Mouse (Mus musculus) hindbrain, embryonic 14.5 days (tissue): ENCODE measurements around the gene Crocc2. TPM values are rescaled to one million over a fixed set of nuclear protein-coding genes. Genes with fewer than 3 reads are reported as not detected.

Source experiments
- ATAC-seq: fragments of 200-750 bp; cut with Nextera tagmentation; 2 replicates; pipeline ENCODE4 v1.8.0; 2017; ENCODE audit warnings: moderate number of reproducible peaks, mild to moderate bottlenecking, moderate TSS enrichment, moderate library complexity; ENCODE audit not compliant: low FRiP score
- DNase-seq: peaks from one replicate; pipeline ENCODE4 v3.0.0-alpha.2; 2015; ENCODE audit warnings: low spot score
- H3K27ac ChIP-seq: fragments of 300-500 bp; sonication (generic); 2 replicates; pipeline ENCODE4 v1.5.1; 2014; ENCODE audit warnings: mild to moderate bottlenecking, moderate library complexity
- H3K27me3 ChIP-seq: fragments of 300-500 bp; sonication (generic); 2 replicates; pipeline ENCODE4 v1.6.1; 2014; ENCODE audit warnings: mild to moderate bottlenecking, low read length, mixed read lengths; ENCODE audit not compliant: control insufficient read depth, insufficient read depth
- H3K36me3 ChIP-seq: fragments of 300-500 bp; sonication (generic); replicated peaks from 2 replicates; pipeline ENCODE4 v1.6.1; 2014; ENCODE audit not compliant: control insufficient read depth, insufficient read depth
- H3K4me1 ChIP-seq: fragments of 300-500 bp; sonication (generic); replicated peaks from 2 replicates; pipeline ENCODE4 v1.6.1; 2014; ENCODE audit warnings: antibody characterized with exemption, low read length, mixed read lengths; ENCODE audit not compliant: control insufficient read depth, insufficient read depth
- H3K4me2 ChIP-seq: fragments of 300-500 bp; sonication (generic); replicated peaks from 2 replicates; pipeline ENCODE4 v1.6.1; 2014; ENCODE audit warnings: mild to moderate bottlenecking, moderate library complexity
- H3K4me3 ChIP-seq: fragments of 300-500 bp; sonication (generic); replicated peaks from 2 replicates; pipeline ENCODE4 v1.5.1; 2014; ENCODE audit warnings: mild to moderate bottlenecking, low read length
- H3K9ac ChIP-seq: fragments of 300-500 bp; sonication (generic); 2 replicates; pipeline ENCODE4 v1.6.1; 2014
- H3K9me3 ChIP-seq: fragments of 300-500 bp; sonication (generic); 2 replicates; pipeline ENCODE4 v1.6.1; 2016; ENCODE audit warnings: low read length; ENCODE audit not compliant: control insufficient read depth
- WGBS: fragments of 180-500 bp; shearing (Covaris S2); extraction: QIAGEN DNeasy Blood & Tissue Kit; methylation state at CpG from one replicate; pipeline ENCODE4 v1.1.7; 2014; 5-methylcytosine and 5-hydroxymethylcytosine counted together
- polyA plus RNA-seq: library from polyadenylated mRNA; unstranded; fragments of >200 nt; fragmentation: Nextera tagmentation; extraction: Ambion mirVana; gene quantifications from 2 replicates; pipeline ENCODE4 v1.2.1, GENCODE M21; 2014

The Crocc2 gene
- polyA plus RNA-seq, 1 experiment from 2014 or later, result 0.50 TPM

DNA sequence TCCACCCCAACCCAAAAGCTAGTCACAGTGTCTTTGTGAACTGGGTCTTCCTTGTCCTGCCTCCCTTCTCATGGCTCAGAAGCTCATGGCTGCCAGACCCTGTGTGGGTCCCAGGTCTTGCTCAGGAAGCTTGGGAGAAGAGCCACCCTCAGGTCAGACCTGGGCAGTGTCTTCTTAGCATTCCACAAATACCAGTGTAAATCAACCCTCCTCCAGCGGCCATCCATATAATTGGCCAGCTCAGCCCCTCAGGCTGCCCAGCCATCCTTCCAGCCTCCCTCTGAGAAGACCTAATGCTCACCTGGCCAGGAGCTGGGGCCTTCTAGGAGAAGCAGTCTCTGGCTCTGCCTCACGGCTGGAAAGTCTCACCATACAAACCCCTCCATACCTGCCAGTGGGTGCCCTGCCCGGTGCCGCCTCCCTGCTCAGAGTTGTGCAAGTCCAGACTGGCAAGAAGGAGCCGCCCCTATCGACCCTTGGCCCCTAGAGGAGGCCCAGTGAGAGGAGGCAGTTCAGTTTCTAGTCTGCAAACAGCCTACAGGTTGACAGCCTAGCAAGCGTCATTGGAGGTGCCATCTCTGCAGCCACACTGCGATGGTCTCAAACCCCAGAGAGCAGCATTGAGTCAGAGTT, 7.9 kb upstream of the Crocc2 start, which contains the start of gene 2310007B03Rik:
2310007B03Rik (minus strand) TSS at position 448 of the 633 bp plus-strand sequence.
- no peaks in the 10 kb centered on the region for H3K36me3 ChIP-seq
- no peaks in the 10 kb centered on the region for H3K4me1 ChIP-seq
- DNase-seq (no peak), ATAC-seq (no peak)
- 79% methylated on average over 8 of the region's 8 CpGs for WGBS
- no peak within 1 kb of the TSS for H3K27ac ChIP-seq
- H3K4me3 ChIP-seq, result no peak within 1 kb of the TSS
- no peaks in the 10 kb centered on the region for H3K27me3 ChIP-seq
- H3K9ac ChIP-seq, result no peak within 1 kb of the TSS
- no peak within 1 kb of the TSS for H3K4me2 ChIP-seq
- no peaks in the 10 kb centered on the region for H3K9me3 ChIP-seq

DNA sequence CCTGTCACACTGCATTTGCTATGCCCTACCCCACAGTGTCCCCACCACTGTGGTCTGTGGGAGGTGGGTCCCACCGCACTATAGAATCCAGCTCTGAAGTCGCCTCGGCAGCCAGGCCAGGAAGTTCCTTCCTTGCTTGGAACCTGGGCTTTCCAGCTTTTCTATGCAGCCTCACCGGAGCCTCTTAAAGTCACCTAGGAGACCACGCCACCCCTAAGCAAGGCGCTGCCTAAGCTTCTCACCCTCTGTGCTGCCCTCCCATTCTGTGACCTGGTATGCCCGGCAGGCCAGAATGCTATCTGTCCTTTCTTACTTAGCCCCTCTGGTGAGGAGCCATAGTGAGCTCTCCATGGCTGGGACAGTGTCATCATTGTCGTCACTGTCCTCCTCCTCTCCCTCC, 7.2 kb upstream of the Crocc2 start:
- 69% methylated on average over 8 of the region's 8 CpGs for WGBS

DNA sequence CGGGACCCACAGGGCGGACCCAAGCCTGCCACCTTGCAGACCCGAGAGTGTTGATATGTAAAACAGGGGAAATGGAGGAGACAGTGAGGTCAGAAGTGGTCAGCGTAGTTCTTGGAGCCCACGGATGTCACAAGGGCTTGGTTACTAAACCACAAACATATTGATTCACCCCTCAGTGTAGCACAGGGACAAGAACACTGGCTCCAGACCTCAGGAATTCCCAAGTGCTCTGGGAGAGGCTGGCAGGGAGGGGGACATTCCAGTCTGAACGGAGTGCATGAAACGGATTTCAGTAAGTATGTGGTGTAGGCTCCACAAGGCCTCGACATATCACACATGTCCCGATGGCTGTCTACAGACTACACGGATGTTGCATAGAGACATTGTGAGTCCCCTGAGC, 6.6 kb upstream of the Crocc2 start:
- Histone ChIP-seq H3K4me1 (no peaks in the 10 kb centered on the region), H3K4me2 (no peak overlapping the region), H3K4me3 (no peak overlapping the region), H3K27me3 (no peaks in the 10 kb centered on the region), H3K27ac (no peak overlapping the region), H3K36me3 (no peaks in the 10 kb centered on the region), H3K9ac (no peak overlapping the region), H3K9me3 (no peaks in the 10 kb centered on the region)
- WGBS, result 79% methylated on average over 10 of the region's 10 CpGs
- no peak for DNase-seq
- no peak for ATAC-seq

More for the DNA sequence above, 7.2 kb upstream of the Crocc2 start:
- Histone ChIP-seq H3K4me3 (no peak overlapping the region), H3K9ac (no peak overlapping the region), H3K27ac (no peak overlapping the region), H3K27me3 (no peaks in the 10 kb centered on the region), H3K4me2 (no peak overlapping the region), H3K9me3 (no peaks in the 10 kb centered on the region), H3K4me1 (no peaks in the 10 kb centered on the region), H3K36me3 (no peaks in the 10 kb centered on the region)
- ATAC-seq (no peak), DNase-seq (no peak)

DNA sequence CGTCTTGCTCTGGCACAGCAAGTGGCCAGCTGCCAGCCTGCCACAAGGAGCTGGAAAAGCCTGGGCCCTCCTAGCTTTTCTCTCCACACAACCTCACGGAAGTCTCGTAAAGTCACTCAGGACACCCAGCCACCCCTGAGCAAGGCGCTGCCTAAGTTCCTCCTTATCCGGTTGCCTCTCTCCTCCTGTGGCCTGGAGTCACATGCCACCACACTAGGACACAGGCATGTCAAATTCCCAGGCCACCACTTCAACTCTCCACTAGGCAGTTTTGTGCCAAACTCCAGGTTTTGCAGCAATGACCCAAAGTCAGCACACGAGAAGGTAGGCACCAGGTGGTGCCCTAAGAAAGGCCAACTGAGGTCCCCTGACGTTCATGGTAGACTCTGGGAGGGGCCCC, 5.9 kb upstream of the Crocc2 start:
- no peak overlapping the region for H3K27ac ChIP-seq
- no peak for ATAC-seq
- 81% methylated on average over 7 of the region's 7 CpGs for WGBS

DNA sequence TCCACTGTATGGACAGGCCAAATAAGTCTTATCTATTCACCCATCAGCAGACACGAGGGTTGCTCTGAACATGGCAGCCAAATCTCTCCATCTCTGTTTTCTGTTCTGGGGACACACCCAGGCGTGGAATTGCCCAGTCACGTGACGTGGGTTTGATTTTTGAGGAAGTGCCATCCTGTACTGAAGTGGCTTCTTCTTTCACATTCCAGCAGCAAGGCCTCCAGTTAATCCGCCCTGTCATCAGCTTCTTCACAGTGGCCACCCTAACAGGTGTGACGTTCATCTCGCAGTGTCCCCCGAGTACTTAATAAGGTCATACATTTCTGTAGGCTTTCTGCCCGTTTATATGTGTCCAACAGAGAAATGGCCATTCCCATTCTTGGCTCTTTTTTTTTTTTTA, 3.1 kb upstream of the Crocc2 start:
- Histone ChIP-seq H3K27ac (no peak overlapping the region), H3K36me3 (no peaks in the 10 kb centered on the region), H3K4me3 (no peak overlapping the region), H3K4me2 (no peak overlapping the region), H3K9me3 (no peaks in the 10 kb centered on the region), H3K4me1 (no peaks in the 10 kb centered on the region), H3K9ac (no peak overlapping the region), H3K27me3 (no peaks in the 10 kb centered on the region)
- DNase-seq, result no peak
- WGBS, result 86% methylated on average over 9 of the region's 9 CpGs
- ATAC-seq, result no peak

More for the DNA sequence above, 5.9 kb upstream of the Crocc2 start:
- H3K4me1 ChIP-seq, result no peaks in the 10 kb centered on the region
- H3K27me3 ChIP-seq, result no peaks in the 10 kb centered on the region
- no peak overlapping the region for H3K9ac ChIP-seq
- H3K36me3 ChIP-seq, result no peaks in the 10 kb centered on the region
- H3K9me3 ChIP-seq, result no peaks in the 10 kb centered on the region
- H3K4me3 ChIP-seq, result no peak overlapping the region
- no peak for DNase-seq
- H3K4me2 ChIP-seq, result no peak overlapping the region

DNA sequence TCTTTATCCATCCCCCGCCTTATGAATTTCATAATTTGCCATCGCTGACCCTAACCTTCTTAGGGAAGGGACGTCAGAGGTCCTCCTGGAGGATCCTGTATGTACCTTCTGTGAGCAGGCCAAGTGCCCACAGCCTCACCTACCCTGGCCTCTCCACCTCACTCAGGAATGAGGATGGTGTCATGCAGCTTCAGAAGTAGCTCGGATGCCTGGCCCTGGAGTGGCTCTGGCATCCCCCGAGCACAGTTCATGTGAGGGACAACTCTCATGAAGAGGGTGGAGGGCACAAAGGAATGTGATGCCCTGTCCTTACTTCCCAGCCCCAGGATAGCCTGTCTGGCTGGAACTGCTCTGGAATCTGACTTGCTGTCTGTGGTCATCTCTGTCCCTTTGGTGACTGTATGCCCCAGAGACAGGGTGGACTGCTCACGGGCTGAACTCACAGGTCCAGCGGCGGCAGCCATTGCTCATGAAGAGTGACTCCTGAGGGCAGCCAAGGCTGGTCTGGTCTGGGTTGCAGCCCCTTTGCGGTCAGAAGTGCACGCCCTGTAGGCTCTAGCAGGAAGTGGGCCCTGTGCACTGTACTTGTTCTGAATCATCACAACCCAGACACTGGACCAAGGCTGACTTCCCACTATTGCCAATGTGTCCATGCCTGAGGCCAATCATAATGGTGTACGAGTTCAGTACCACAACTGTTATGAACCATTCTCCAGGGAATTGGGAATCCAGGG, 2.0 kb upstream of the Crocc2 start:
- DNase-seq (no peak), ATAC-seq (no peak)
- Histone ChIP-seq H3K27me3 (no peaks in the 10 kb centered on the region), H3K9me3 (no peaks in the 10 kb centered on the region), H3K9ac (no peak overlapping the region), H3K4me1 (no peaks in the 10 kb centered on the region), H3K27ac (no peak overlapping the region), H3K4me2 (no peak overlapping the region), H3K36me3 (no peaks in the 10 kb centered on the region), H3K4me3 (no peak overlapping the region)
- 87% methylated on average over 11 of the region's 11 CpGs for WGBS

DNA sequence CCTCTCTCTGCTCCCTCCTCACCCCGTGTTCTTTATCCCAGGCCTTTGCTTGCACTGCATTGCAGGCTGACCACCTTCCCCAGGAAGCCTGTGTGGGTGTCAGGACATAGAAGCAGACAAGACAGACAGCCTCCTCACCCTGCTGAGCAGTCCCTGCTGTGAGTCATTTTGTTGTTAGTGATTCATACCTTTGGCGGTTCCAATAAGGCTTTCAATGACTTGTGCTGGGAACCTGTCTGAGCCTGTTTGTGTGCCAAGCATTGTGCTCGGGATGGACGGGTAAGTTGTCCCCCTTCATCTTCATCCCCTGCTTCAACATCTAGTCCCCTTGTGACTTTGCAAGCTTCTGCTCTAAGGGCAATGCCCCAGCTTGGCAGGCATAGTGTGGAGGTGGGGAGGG, 5.1 kb downstream of the Crocc2 start:
- no peaks in the 10 kb centered on the region for H3K9me3 ChIP-seq

DNA sequence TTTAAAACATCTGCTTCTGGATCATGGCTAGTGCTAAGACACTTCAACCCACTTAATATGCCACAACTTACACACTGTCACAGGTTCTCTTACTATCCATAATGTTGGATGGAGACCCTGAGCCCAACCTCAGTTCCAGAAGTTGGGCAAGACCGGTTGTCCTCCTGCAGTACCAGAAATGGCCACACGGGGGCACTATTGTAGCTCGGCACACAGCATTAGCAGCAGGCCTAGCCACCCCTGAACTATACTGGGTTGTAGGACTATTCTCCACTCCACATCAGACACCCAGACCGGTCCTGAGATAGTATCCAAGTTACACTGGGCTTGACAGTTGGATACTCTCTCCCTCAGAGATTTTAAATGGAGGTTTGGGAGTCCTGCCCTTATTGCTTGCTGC, 5.9 kb downstream of the Crocc2 start:
- Histone ChIP-seq H3K9ac (no peak overlapping the region), H3K9me3 (no peaks in the 10 kb centered on the region), H3K4me1 (peaks cover 7% of the 10 kb centered on the region; the same call in 1 of the 2 replicates), H3K36me3 (no peaks in the 10 kb centered on the region), H3K27me3 (no peaks in the 10 kb centered on the region), H3K27ac (no peak overlapping the region), H3K4me2 (no peak overlapping the region), H3K4me3 (no peak overlapping the region)
- 3% methylated on average over 4 of the region's 4 CpGs for WGBS
- ATAC-seq (peak; percentile 53), DNase-seq (peak; percentile 94)

More for the DNA sequence above, 5.1 kb downstream of the Crocc2 start:
- Histone ChIP-seq H3K27me3 (no peaks in the 10 kb centered on the region), H3K4me1 (peaks cover 7% of the 10 kb centered on the region; the same call in 1 of the 2 replicates), H3K36me3 (no peaks in the 10 kb centered on the region), H3K27ac (no peak overlapping the region), H3K9ac (no peak overlapping the region), H3K4me3 (no peak overlapping the region), H3K4me2 (no peak overlapping the region)
- 70% methylated on average over 4 of the region's 4 CpGs for WGBS
- ATAC-seq, result no peak
- DNase-seq, result no peak

DNA sequence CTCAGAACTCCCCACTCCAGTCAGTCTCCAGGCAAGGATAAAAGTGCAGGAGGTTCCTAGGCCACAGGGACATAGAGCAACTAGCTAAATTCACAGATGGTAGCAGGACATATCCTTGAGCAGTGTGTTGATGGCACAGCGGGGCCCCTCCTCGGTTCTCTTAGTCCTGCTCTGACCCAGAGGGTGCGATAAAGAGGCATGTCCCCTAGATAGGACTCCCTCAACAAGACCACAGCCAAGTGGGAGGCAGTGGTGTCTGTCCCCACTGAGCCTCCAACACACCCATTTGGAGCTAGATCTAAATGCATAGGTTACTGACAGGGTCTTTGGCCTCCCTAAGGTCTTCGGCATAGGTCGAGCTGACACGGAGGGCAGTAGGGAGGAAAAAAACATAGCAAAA, 7.3 kb downstream of the Crocc2 start:
- no peak overlapping the region for H3K4me3 ChIP-seq
- 15% methylated on average over 6 of the region's 6 CpGs for WGBS
- no peaks in the 10 kb centered on the region for H3K36me3 ChIP-seq
- H3K4me2 ChIP-seq, result peak overlapping the region; percentile 80
- no peaks in the 10 kb centered on the region for H3K9me3 ChIP-seq
- peaks cover 7% of the 10 kb centered on the region; the same call in 1 of the 2 replicates for H3K4me1 ChIP-seq
- no peaks in the 10 kb centered on the region for H3K27me3 ChIP-seq
- H3K9ac ChIP-seq, result no peak overlapping the region
- DNase-seq (no peak), ATAC-seq (no peak)
- H3K27ac ChIP-seq, result no peak overlapping the region
